24 mouse cellular contexts compared by ENCODE assay signal in the genomic region with DNA sequence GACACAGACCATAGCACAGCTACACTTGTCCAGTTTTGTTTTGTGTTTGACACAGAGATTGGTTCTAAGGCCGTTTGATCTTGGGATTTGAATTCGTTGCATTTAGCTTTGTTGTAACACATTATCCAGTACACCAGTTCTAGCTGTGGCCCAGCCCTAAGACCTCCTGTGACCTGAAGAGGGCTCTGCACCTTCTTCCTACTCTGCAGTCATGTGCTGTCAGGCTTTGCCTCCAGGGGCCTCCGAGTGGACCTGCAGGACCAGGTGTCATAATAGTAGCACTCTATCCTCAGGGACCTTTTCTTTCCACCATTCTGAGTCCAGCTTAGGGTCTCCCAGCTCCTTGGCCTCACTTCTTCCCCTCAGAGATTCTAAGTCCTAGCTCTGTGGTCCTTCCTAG. TPM values are rescaled to one million over a fixed set of nuclear protein-coding genes. Genes with fewer than 3 reads are reported as not detected.
DNase-seq lines count a peak whose midpoint lies in the region; ATAC-seq and TF ChIP-seq lines count a peak whose summit lies in the region.
"Had no signal": no experiment of that assay in that cellular context is flagged by ENCODE, and none has a peak within 500 bp of the region (broad histone marks: within the 10 kb centered on the region; RNA-seq: fewer than 3 reads in every experiment).

No protein-coding gene starts in this region.

- H3K9ac ChIP-seq in heart, adult 2 months (ENCODE audit: low read depth, low read length) = no peak overlapping the region
- no peak overlapping the region for H3K9ac ChIP-seq in liver, embryonic 16.5 days (ENCODE audit: low read depth, low read length)
- H3K9ac ChIP-seq: forebrain, postnatal 0 days; hindbrain, embryonic 15.5 days; limb, embryonic 12.5 days; neural tube, embryonic 12.5 days had no signal

- 0 out of 2 replicates have a peak, but pooled peaks cover 2% of the 10 kb centered on the region for H3K79me2 ChIP-seq in heart, adult 2 months (replicated peaks; ENCODE audit: control insufficient read depth, insufficient read depth, low read length)

- ATAC-seq in liver, embryonic 16.5 days (ENCODE audit: low read depth) = no peak
- ATAC-seq: forebrain, postnatal 0 days; intestine, postnatal 0 days had no signal

- peaks cover 3% of the 10 kb centered on the region; the same call in 1 of the 2 replicates for H3K36me3 ChIP-seq in heart, adult 2 months (ENCODE audit: control insufficient read depth, insufficient read depth, low read length)
- no peaks in the 10 kb centered on the region for H3K36me3 ChIP-seq in liver, embryonic 16.5 days (ENCODE audit: control insufficient read depth, insufficient read depth)

- TF ChIP-seq CTCF in heart, adult 2 months (IDR thresholded peaks at IDR 0.05) = peak; percentile 21; the same call in 1 of the 2 replicates

- no peak for TF ChIP-seq POLR2A in heart, adult 2 months (IDR thresholded peaks at IDR 0.05; ENCODE audit: insufficient read depth, low read depth, low read length)

- H3K4me2 ChIP-seq in liver, embryonic 16.5 days (ENCODE audit: low read depth, low read length) = no peak overlapping the region
- H3K4me2 ChIP-seq: hindbrain, embryonic 15.5 days; limb, embryonic 12.5 days; neural tube, embryonic 12.5 days had no signal

- no peaks in the 10 kb centered on the region for H3K9me3 ChIP-seq in liver, embryonic 16.5 days (replicated peaks; ENCODE audit: control insufficient read depth, low read length)
- H3K9me3 ChIP-seq: forebrain, embryonic 10.5 days; hindbrain, embryonic 15.5 days; limb, embryonic 12.5 days; megakaryocyte, embryonic 14.5 days; neural tube, embryonic 12.5 days had no signal

- H3K27ac ChIP-seq in heart, adult 2 months = peak overlapping the region; percentile 18
- H3K27ac ChIP-seq in liver, embryonic 16.5 days (ENCODE audit: low read length) = peak overlapping the region; percentile 58
- H3K27ac ChIP-seq: forebrain, embryonic 10.5 days; hindbrain, embryonic 15.5 days; limb, embryonic 12.5 days; neural tube, embryonic 12.5 days had no signal

- H3K4me1 ChIP-seq in heart, adult 2 months (ENCODE audit: control insufficient read depth, insufficient read depth, low read length) = peaks cover 26% of the 10 kb centered on the region
- H3K4me1 ChIP-seq in liver, embryonic 16.5 days (ENCODE audit: control insufficient read depth, low read depth, low read length) = peaks cover 74% of the 10 kb centered on the region
- H3K4me1 ChIP-seq: hindbrain, embryonic 15.5 days; limb, embryonic 12.5 days had no signal

- WGBS in heart, adult 2 months = 76% methylated on average over 3 of the region's 3 CpGs
- 51% methylated on average over 3 of the region's 3 CpGs for WGBS in liver, embryonic 16.5 days (ENCODE audit: insufficient replicate concordance)

- no peak for DNase-seq in heart, adult 2 months
- no peak for DNase-seq in heart, postnatal 10 days
- DNase-seq in A20 (ENCODE audit: low read depth, low spot score) = peak; percentile 23
- peak; percentile 40 for DNase-seq in induced T-regulatory cell, adult 2 months (ENCODE audit: low read depth)
- DNase-seq in yolk sac, embryonic 10.5 days (ENCODE audit: low spot score) = no peak
- no peak for DNase-seq in thymus, postnatal 25 days
- DNase-seq: adrenal gland, adult 2 months; cerebellum, adult 11-12 months; cerebellum, postnatal 10 days; forebrain, postnatal 0 days; heart, postnatal 4 days; kidney, postnatal 36 days; layer of hippocampus, postnatal 36 days; lung, adult 2 months; midbrain, embryonic 14.5 days; right cerebral cortex, postnatal 25 days; spleen, adult 18-20 months had no signal

- TF ChIP-seq EP300 in heart, adult 2 months (IDR thresholded peaks at IDR 0.05; ENCODE audit: insufficient read depth, low read depth, low read length) = no peak

- intact Hi-C loops in heart, adult 2 months (cut with DNase I) = no loop called here
- intact Hi-C loops in heart, postnatal 10 days (cut with DNase I) = no loop called here

- H3K27me3 ChIP-seq in heart, adult 2 months (ENCODE audit: control insufficient read depth, insufficient read depth, low read length) = no peaks in the 10 kb centered on the region
- no peaks in the 10 kb centered on the region for H3K27me3 ChIP-seq in liver, embryonic 16.5 days (ENCODE audit: control insufficient read depth, insufficient read depth, low read depth, low read length)
- H3K27me3 ChIP-seq: hindbrain, embryonic 15.5 days; limb, embryonic 12.5 days; megakaryocyte, embryonic 14.5 days; neural tube, embryonic 12.5 days had no signal

- no peak overlapping the region for H3K4me3 ChIP-seq in heart, adult 2 months
- H3K4me3 ChIP-seq in liver, embryonic 16.5 days (ENCODE audit: low read depth, low read length) = no peak overlapping the region
- H3K4me3 ChIP-seq: forebrain, embryonic 10.5 days; hindbrain, embryonic 15.5 days; limb, embryonic 12.5 days; megakaryocyte, embryonic 14.5 days; neural tube, embryonic 12.5 days had no signal

RNA-seq across cellular contexts. Expression of a gene that starts 23.2 kb away (rescaled TPM):
- 10 to 100 TPM; 13.1 to 16.5 TPM for total RNA-seq in heart, adult 2 months (2021)
- 26.2 and 27.7 TPM in 2 replicates for polyA plus RNA-seq in heart, adult 2 months (2012; rRNA removed)
- 10 to 100 TPM; 32.5 to 36.5 TPM for total RNA-seq in heart, postnatal 10 days (2021)
- 15.7 and 16.2 TPM in 2 replicates for polyA plus RNA-seq in liver, embryonic 16.5 days (2015; fragmentation: Nextera tagmentation; extraction: Ambion mirVana)

Comparison
In these comparisons a context has a peak if more than half of its experiments do, and no peak if none do; other contexts are left out.
1. DNase-seq: peak in A20 (single experiment) and induced T-regulatory cell, adult 2 months (single experiment); none in heart, adult 2 months (0 of 2), heart, postnatal 10 days (0 of 2), yolk sac, embryonic 10.5 days (single experiment) and thymus, postnatal 25 days (single experiment).